Mouse (Mus musculus): ENCODE results near the gene Hist1h2aa. TPM values are rescaled to one million over a fixed set of nuclear protein-coding genes. Genes with fewer than 3 reads are reported as not detected.

The Hist1h2aa gene
- total and polyA plus RNA-seq, 2 experiments from 2014 or later = not detected

GRCm38 (mm10) chr13:23950928-23951327 is 16.7 kb downstream of the Hist1h2aa start:
- H3K9me3 ChIP-seq (ENCODE audit: low read length) = no peaks in the 10 kb centered on the region
- H3K4me3 ChIP-seq (ENCODE audit: low read depth, low read length) = no peak overlapping the region
- no peak overlapping the region for H3K27ac ChIP-seq (ENCODE audit: low read depth, low read length)
- DNase-seq (ENCODE audit: low spot score) (no peak), ATAC-seq (ENCODE audit: low FRiP score) (no peak)
- H3K36me3 ChIP-seq (ENCODE audit: insufficient read depth, low read length) = no peaks in the 10 kb centered on the region
- H3K27me3 ChIP-seq (ENCODE audit: insufficient read depth, low read length) = no peaks in the 10 kb centered on the region
- WGBS = 79% methylated on average over 3 of the region's 3 CpGs
- TF ChIP-seq CTCF (IDR thresholded peaks at IDR 0.05) = peak; percentile 34; the same call in 1 of the 2 replicates
- H3K4me1 ChIP-seq (ENCODE audit: insufficient read depth, low read length) = no peaks in the 10 kb centered on the region
- no peak overlapping the region for H3K4me2 ChIP-seq (ENCODE audit: low read depth, low read length, poor library complexity, severe bottlenecking)
- H3K9ac ChIP-seq (replicated peaks; ENCODE audit: low read length, poor library complexity, severe bottlenecking) = no peak overlapping the region

- WGBS = 19% methylated on average over 2 of the region's 2 CpGs
- ATAC-seq (ENCODE audit: low FRiP score) = no peak
Observed at GRCm38 (mm10) chr13:23959776-23960175, 25.5 kb downstream of the Hist1h2aa start.

GRCm38 (mm10) chr13:23964909-23965308 is 30.6 kb downstream of the Hist1h2aa start:
- H3K4me1 ChIP-seq (ENCODE audit: insufficient read depth, low read length) = no peaks in the 10 kb centered on the region
- ATAC-seq (ENCODE audit: low FRiP score) = no peak
- H3K36me3 ChIP-seq (ENCODE audit: insufficient read depth, low read length) = no peaks in the 10 kb centered on the region
- H3K9ac ChIP-seq (replicated peaks; ENCODE audit: low read length, poor library complexity, severe bottlenecking) = no peak overlapping the region
- TF ChIP-seq CTCF (IDR thresholded peaks at IDR 0.05) = no peak
- DNase-seq (ENCODE audit: low spot score) = no peak
- H3K27me3 ChIP-seq (ENCODE audit: insufficient read depth, low read length) = no peaks in the 10 kb centered on the region
- H3K4me2 ChIP-seq (ENCODE audit: low read depth, low read length, poor library complexity, severe bottlenecking) = no peak overlapping the region
- H3K27ac ChIP-seq (ENCODE audit: low read depth, low read length) = no peak overlapping the region
- no peaks in the 10 kb centered on the region for H3K9me3 ChIP-seq (ENCODE audit: low read length)
- 86% methylated on average over 2 of the region's 2 CpGs for WGBS
- no peak overlapping the region for H3K4me3 ChIP-seq (ENCODE audit: low read depth, low read length)

More at GRCm38 (mm10) chr13:23959776-23960175, 25.5 kb downstream of the Hist1h2aa start:
- H3K9ac ChIP-seq (replicated peaks; ENCODE audit: low read length, poor library complexity, severe bottlenecking) = no peak overlapping the region
- no peak overlapping the region for H3K4me2 ChIP-seq (ENCODE audit: low read depth, low read length, poor library complexity, severe bottlenecking)
- no peak for DNase-seq (ENCODE audit: low spot score)
- no peaks in the 10 kb centered on the region for H3K27me3 ChIP-seq (ENCODE audit: insufficient read depth, low read length)
- H3K36me3 ChIP-seq (ENCODE audit: insufficient read depth, low read length) = no peaks in the 10 kb centered on the region
- no peaks in the 10 kb centered on the region for H3K9me3 ChIP-seq (ENCODE audit: low read length)
- TF ChIP-seq CTCF (IDR thresholded peaks at IDR 0.05) = no peak
- H3K4me3 ChIP-seq (ENCODE audit: low read depth, low read length) = no peak overlapping the region
- no peak overlapping the region for H3K27ac ChIP-seq (ENCODE audit: low read depth, low read length)
- H3K4me1 ChIP-seq (ENCODE audit: insufficient read depth, low read length) = no peaks in the 10 kb centered on the region

- Histone ChIP-seq H3K36me3 (ENCODE audit: insufficient read depth, low read length) (no peaks in the 10 kb centered on the region), H3K4me3 (ENCODE audit: low read depth, low read length) (no peak overlapping the region), H3K4me1 (ENCODE audit: insufficient read depth, low read length) (no peaks in the 10 kb centered on the region), H3K4me2 (ENCODE audit: low read depth, low read length, poor library complexity, severe bottlenecking) (no peak overlapping the region), H3K9me3 (ENCODE audit: low read length) (no peaks in the 10 kb centered on the region), H3K27ac (ENCODE audit: low read depth, low read length) (no peak overlapping the region), H3K27me3 (ENCODE audit: insufficient read depth, low read length) (no peaks in the 10 kb centered on the region), H3K9ac (replicated peaks; ENCODE audit: low read length, poor library complexity, severe bottlenecking) (no peak overlapping the region)
- ATAC-seq (ENCODE audit: low FRiP score) = no peak
- no peak for DNase-seq (ENCODE audit: low spot score)
- WGBS = 30% methylated on average over 2 of the region's 2 CpGs
- TF ChIP-seq CTCF (IDR thresholded peaks at IDR 0.05) = no peak
Observed at GRCm38 (mm10) chr13:23971870-23972269, 37.6 kb downstream of the Hist1h2aa start.

- Histone ChIP-seq H3K9me3 (ENCODE audit: low read length) (no peaks in the 10 kb centered on the region), H3K4me3 (ENCODE audit: low read depth, low read length) (no peak overlapping the region), H3K4me1 (ENCODE audit: insufficient read depth, low read length) (no peaks in the 10 kb centered on the region), H3K36me3 (ENCODE audit: insufficient read depth, low read length) (no peaks in the 10 kb centered on the region), H3K27me3 (ENCODE audit: insufficient read depth, low read length) (no peaks in the 10 kb centered on the region), H3K9ac (replicated peaks; ENCODE audit: low read length, poor library complexity, severe bottlenecking) (no peak overlapping the region), H3K27ac (ENCODE audit: low read depth, low read length) (no peak overlapping the region), H3K4me2 (ENCODE audit: low read depth, low read length, poor library complexity, severe bottlenecking) (no peak overlapping the region)
- DNase-seq (ENCODE audit: low spot score) (no peak), ATAC-seq (ENCODE audit: low FRiP score) (no peak)
- no peak for TF ChIP-seq CTCF (IDR thresholded peaks at IDR 0.05)
- 57% methylated on average over 5 of the region's 5 CpGs for WGBS
Observed at GRCm38 (mm10) chr13:23972271-23972670, 38.0 kb downstream of the Hist1h2aa start.

Small RNA genes within 50 kb of the gene (microRNA-seq; reads per million reads assigned to microRNA genes)
- not detected for gene Gm44344 (ENCODE audit: borderline number of aligned reads)

Other genes starting within 250 kb of the Hist1h2aa start
- 0.93 TPM in 1 of 2 replicates, not detected in the other for gene Hist1h1t, start 238.6 kb upstream of the Hist1h2aa start, total RNA-seq (2014; rRNA removed)
- gene Hist1h1t, start 238.6 kb upstream of the Hist1h2aa start, polyA plus RNA-seq (2015; fragmentation: Nextera tagmentation; extraction: Ambion mirVana) = not detected in 2 replicates
- 622 and 783 TPM in 2 replicates for gene Hist1h4c, start 236.0 kb upstream of the Hist1h2aa start, total RNA-seq (2014; rRNA removed)
- gene Hist1h4c, start 236.0 kb upstream of the Hist1h2aa start, polyA plus RNA-seq (2015; fragmentation: Nextera tagmentation; extraction: Ambion mirVana) = 1.5 and 2.2 TPM in 2 replicates
- gene Hfe, start 223.6 kb upstream of the Hist1h2aa start, total RNA-seq (2014; rRNA removed) = 1.8 and 2.5 TPM in 2 replicates
- gene Hfe, start 223.6 kb upstream of the Hist1h2aa start, polyA plus RNA-seq (2015; fragmentation: Nextera tagmentation; extraction: Ambion mirVana) = 4.0 and 5.8 TPM in 2 replicates
- gene Hist1h1c, start 195.7 kb upstream of the Hist1h2aa start, total RNA-seq (2014; rRNA removed) = 243 and 275 TPM in 2 replicates
- gene Hist1h1c, start 195.7 kb upstream of the Hist1h2aa start, polyA plus RNA-seq (2015; fragmentation: Nextera tagmentation; extraction: Ambion mirVana) = 26.1 and 26.5 TPM in 2 replicates
- 206 and 420 TPM in 2 replicates for gene Hist1h3c, start 188.9 kb upstream of the Hist1h2aa start, total RNA-seq (2014; rRNA removed)
- not detected in 2 replicates for gene Hist1h3c, start 188.9 kb upstream of the Hist1h2aa start, polyA plus RNA-seq (2015; fragmentation: Nextera tagmentation; extraction: Ambion mirVana)
- 491 and 821 TPM in 2 replicates for gene Hist1h2bb, start 187.7 kb upstream of the Hist1h2aa start, total RNA-seq (2014; rRNA removed)
- gene Hist1h2bb, start 187.7 kb upstream of the Hist1h2aa start, polyA plus RNA-seq (2015; fragmentation: Nextera tagmentation; extraction: Ambion mirVana) = 0.61 TPM in 1 of 2 replicates, not detected in the other
- gene Hist1h2ab, start 183.3 kb upstream of the Hist1h2aa start, total RNA-seq (2014; rRNA removed) = 98.5 and 290 TPM in 2 replicates
- gene Hist1h2ab, start 183.3 kb upstream of the Hist1h2aa start, polyA plus RNA-seq (2015; fragmentation: Nextera tagmentation; extraction: Ambion mirVana) = 2.1 and 2.4 TPM in 2 replicates
- 124 and 290 TPM in 2 replicates for gene Hist1h3b, start 182.2 kb upstream of the Hist1h2aa start, total RNA-seq (2014; rRNA removed)
- 0.50 and 0.51 TPM in 2 replicates for gene Hist1h3b, start 182.2 kb upstream of the Hist1h2aa start, polyA plus RNA-seq (2015; fragmentation: Nextera tagmentation; extraction: Ambion mirVana)
- 143 and 315 TPM in 2 replicates for gene Hist1h4b, start 177.4 kb upstream of the Hist1h2aa start, total RNA-seq (2014; rRNA removed)
- gene Hist1h4b, start 177.4 kb upstream of the Hist1h2aa start, polyA plus RNA-seq (2015; fragmentation: Nextera tagmentation; extraction: Ambion mirVana) = 1.6 and 2.0 TPM in 2 replicates
- 171 and 405 TPM in 2 replicates for gene Hist1h4a, start 173.2 kb upstream of the Hist1h2aa start, total RNA-seq (2014; rRNA removed)
- gene Hist1h4a, start 173.2 kb upstream of the Hist1h2aa start, polyA plus RNA-seq (2015; fragmentation: Nextera tagmentation; extraction: Ambion mirVana) = not detected in 2 replicates
- 322 and 620 TPM in 2 replicates for gene Hist1h3a, start 172.1 kb upstream of the Hist1h2aa start, total RNA-seq (2014; rRNA removed)
- 0.99 and 1.4 TPM in 2 replicates for gene Hist1h3a, start 172.1 kb upstream of the Hist1h2aa start, polyA plus RNA-seq (2015; fragmentation: Nextera tagmentation; extraction: Ambion mirVana)
- gene Hist1h1a, start 170.8 kb upstream of the Hist1h2aa start, total RNA-seq (2014; rRNA removed) = 90.8 and 138 TPM in 2 replicates
- gene Hist1h1a, start 170.8 kb upstream of the Hist1h2aa start, polyA plus RNA-seq (2015; fragmentation: Nextera tagmentation; extraction: Ambion mirVana) = not detected in 2 replicates
- not detected in 2 replicates for gene Trim38, start 164.5 kb upstream of the Hist1h2aa start, total RNA-seq (2014; rRNA removed)
- 0.10 TPM in 1 of 2 replicates, not detected in the other for gene Trim38, start 164.5 kb upstream of the Hist1h2aa start, polyA plus RNA-seq (2015; fragmentation: Nextera tagmentation; extraction: Ambion mirVana)
- 0.11 TPM in 1 of 2 replicates, not detected in the other for gene Slc17a2, start 127.5 kb upstream of the Hist1h2aa start, total RNA-seq (2014; rRNA removed)
- not detected in 2 replicates for gene Slc17a2, start 127.5 kb upstream of the Hist1h2aa start, polyA plus RNA-seq (2015; fragmentation: Nextera tagmentation; extraction: Ambion mirVana)
- 0.05 TPM in 1 of 2 replicates, not detected in the other for gene Slc17a3, start 95.0 kb upstream of the Hist1h2aa start, total RNA-seq (2014; rRNA removed)
- not detected in 2 replicates for gene Slc17a3, start 95.0 kb upstream of the Hist1h2aa start, polyA plus RNA-seq (2015; fragmentation: Nextera tagmentation; extraction: Ambion mirVana)
- not detected in 2 replicates for gene Slc17a1, start 66.7 kb upstream of the Hist1h2aa start, total RNA-seq (2014; rRNA removed)
- gene Slc17a1, start 66.7 kb upstream of the Hist1h2aa start, polyA plus RNA-seq (2015; fragmentation: Nextera tagmentation; extraction: Ambion mirVana) = not detected in 2 replicates
- gene Slc17a4, start 19.5 kb upstream of the Hist1h2aa start, total RNA-seq (2014; rRNA removed) = not detected in 2 replicates
- not detected in 2 replicates for gene Slc17a4, start 19.5 kb upstream of the Hist1h2aa start, polyA plus RNA-seq (2015; fragmentation: Nextera tagmentation; extraction: Ambion mirVana)
- not detected in 2 replicates for gene Hist1h2ba, start 306 bp upstream of the Hist1h2aa start, total RNA-seq (2014; rRNA removed)
- not detected in 2 replicates for gene Hist1h2ba, start 306 bp upstream of the Hist1h2aa start, polyA plus RNA-seq (2015; fragmentation: Nextera tagmentation; extraction: Ambion mirVana)
- gene Scgn, start 56.8 kb downstream of the Hist1h2aa start, total RNA-seq (2014; rRNA removed) = 0.28 and 0.82 TPM in 2 replicates
- gene Scgn, start 56.8 kb downstream of the Hist1h2aa start, polyA plus RNA-seq (2015; fragmentation: Nextera tagmentation; extraction: Ambion mirVana) = 2.0 and 2.2 TPM in 2 replicates